Mouse (Mus musculus) forebrain, embryonic 10.5 days (tissue): ENCODE measurements at regions not wholly inside any gene's neighbourhood (a gene's known extent, or its start where the extent isn't known, plus 50 kb on each side); places are given as distances from the start of the nearest gene placed in this dataset.

ENCODE experiments used
- DNase-seq: peaks from one replicate; pipeline ENCODE4 v3.0.0-alpha.2; 2017; ENCODE audit warnings: low spot score; ENCODE audit errors: extremely low spot score
- H3K27ac ChIP-seq: fragments of 300-500 bp; sonication (generic); 2 replicates; pipeline ENCODE4 v1.5.1; 2016; ENCODE audit warnings: mild to moderate bottlenecking
- H3K27me3 ChIP-seq: fragments of 300-500 bp; sonication (generic); 2 replicates; pipeline ENCODE4 v1.6.1; 2016; ENCODE audit warnings: mild to moderate bottlenecking; ENCODE audit not compliant: poor library complexity, severe bottlenecking
- H3K36me3 ChIP-seq: fragments of 300-500 bp; sonication (generic); replicated peaks from 2 replicates; pipeline ENCODE4 v1.6.1; 2016; ENCODE audit warnings: mild to moderate bottlenecking, moderate library complexity
- H3K4me1 ChIP-seq: fragments of 300-500 bp; sonication (generic); 2 replicates; pipeline ENCODE4 v1.6.1; 2016
- H3K4me3 ChIP-seq: fragments of 300-500 bp; sonication (generic); 2 replicates; pipeline ENCODE4 v1.5.1; 2016; ENCODE audit warnings: mild to moderate bottlenecking, moderate library complexity
- H3K9me3 ChIP-seq: fragments of 300-500 bp; sonication (generic); 2 replicates; pipeline ENCODE4 v1.6.1; 2016; ENCODE audit warnings: mild to moderate bottlenecking, moderate library complexity
- WGBS: fragments of 180-500 bp; shearing (Covaris S2); methylation state at CpG from one replicate; pipeline ENCODE4 v1.1.7; 2016; 5-methylcytosine and 5-hydroxymethylcytosine counted together

DNA sequence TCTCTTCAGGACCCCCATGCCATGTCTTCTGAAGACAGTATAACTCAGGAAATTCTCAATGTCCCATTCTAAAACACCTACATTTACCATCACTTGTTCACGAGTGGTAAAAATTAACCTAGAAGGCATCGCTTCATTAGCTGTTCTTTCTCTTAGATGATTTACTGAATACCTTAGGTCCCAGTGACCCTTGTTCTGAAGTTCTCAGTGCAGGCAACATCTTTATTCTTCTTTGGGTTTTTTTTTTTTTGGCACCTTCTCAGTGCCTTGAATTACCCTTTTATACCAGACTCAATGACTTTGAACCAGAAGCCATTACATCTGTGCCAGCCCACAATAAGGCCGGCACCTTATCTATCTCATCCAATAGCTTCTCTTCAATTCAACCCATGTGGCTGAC lies 167.1 kb upstream of the Usp24 start:
- no peaks in the 10 kb centered on the region for H3K27me3 ChIP-seq
- H3K9me3 ChIP-seq = no peaks in the 10 kb centered on the region
- no peak for DNase-seq
- no peaks in the 10 kb centered on the region for H3K36me3 ChIP-seq
- no peak overlapping the region for H3K27ac ChIP-seq
- 92% methylated on average over 3 of the region's 3 CpGs for WGBS
- peaks cover 12% of the 10 kb centered on the region for H3K4me1 ChIP-seq
- no peak overlapping the region for H3K4me3 ChIP-seq

DNA sequence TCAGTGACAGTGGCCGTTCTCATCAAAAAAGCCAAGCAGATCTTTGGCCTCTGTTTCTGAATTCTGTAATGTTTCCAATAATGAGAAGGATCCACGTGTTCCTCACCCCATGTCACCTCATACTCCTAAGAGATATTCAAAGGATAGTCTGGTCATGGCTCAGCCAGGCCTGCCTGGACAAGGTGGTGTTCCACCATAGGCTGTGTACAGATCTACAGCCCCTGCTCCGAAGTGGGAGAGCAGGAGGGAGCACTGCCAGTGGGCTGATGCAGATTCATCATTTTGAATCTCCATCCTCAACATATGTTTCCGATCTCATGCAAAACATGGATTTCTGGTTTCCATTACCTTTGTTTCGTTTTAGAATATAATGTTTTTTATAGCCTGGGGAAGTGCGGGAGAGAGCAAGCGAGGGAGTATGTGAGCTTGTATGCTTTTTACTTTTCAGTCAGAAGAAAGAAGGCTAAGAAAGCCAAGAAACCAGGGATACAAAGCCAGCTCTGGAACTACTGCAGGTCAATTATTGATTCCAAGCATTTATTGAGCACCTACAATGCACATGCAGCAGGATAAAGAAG lies 166.5 kb upstream of the Usp24 start:
- Histone ChIP-seq H3K9me3 (no peaks in the 10 kb centered on the region), H3K36me3 (no peaks in the 10 kb centered on the region), H3K27ac (no peak overlapping the region), H3K27me3 (no peaks in the 10 kb centered on the region), H3K4me3 (no peak overlapping the region), H3K4me1 (peaks cover 12% of the 10 kb centered on the region)
- WGBS = 85% methylated on average over 7 of the region's 7 CpGs
- DNase-seq = no peak

DNA sequence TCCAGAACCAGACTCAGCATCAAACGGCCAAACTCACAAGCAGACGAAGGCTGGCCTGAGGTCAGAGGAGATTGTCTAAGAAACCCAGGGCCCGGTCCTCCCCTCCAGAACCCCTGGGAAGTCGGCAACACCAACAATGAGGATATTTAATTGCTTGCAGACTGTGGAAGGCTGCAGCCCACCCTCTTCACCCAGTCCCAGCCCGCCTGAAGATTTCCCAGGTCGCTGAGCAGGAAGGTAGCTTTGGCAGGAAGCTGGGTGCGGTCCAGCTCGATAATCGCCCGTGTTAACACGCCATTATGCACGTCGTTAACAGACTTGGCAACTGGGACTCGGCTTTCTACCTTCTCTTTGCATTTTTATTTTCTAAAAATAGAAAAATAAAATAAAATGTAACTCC lies 165.2 kb upstream of the Usp24 start:
- H3K4me3 ChIP-seq = no peak overlapping the region
- WGBS = 79% methylated on average over 14 of the region's 14 CpGs
- H3K27me3 ChIP-seq = no peaks in the 10 kb centered on the region
- H3K36me3 ChIP-seq = no peaks in the 10 kb centered on the region
- H3K27ac ChIP-seq = no peak overlapping the region
- H3K4me1 ChIP-seq = peaks cover 12% of the 10 kb centered on the region
- no peaks in the 10 kb centered on the region for H3K9me3 ChIP-seq
- no peak for DNase-seq

DNA sequence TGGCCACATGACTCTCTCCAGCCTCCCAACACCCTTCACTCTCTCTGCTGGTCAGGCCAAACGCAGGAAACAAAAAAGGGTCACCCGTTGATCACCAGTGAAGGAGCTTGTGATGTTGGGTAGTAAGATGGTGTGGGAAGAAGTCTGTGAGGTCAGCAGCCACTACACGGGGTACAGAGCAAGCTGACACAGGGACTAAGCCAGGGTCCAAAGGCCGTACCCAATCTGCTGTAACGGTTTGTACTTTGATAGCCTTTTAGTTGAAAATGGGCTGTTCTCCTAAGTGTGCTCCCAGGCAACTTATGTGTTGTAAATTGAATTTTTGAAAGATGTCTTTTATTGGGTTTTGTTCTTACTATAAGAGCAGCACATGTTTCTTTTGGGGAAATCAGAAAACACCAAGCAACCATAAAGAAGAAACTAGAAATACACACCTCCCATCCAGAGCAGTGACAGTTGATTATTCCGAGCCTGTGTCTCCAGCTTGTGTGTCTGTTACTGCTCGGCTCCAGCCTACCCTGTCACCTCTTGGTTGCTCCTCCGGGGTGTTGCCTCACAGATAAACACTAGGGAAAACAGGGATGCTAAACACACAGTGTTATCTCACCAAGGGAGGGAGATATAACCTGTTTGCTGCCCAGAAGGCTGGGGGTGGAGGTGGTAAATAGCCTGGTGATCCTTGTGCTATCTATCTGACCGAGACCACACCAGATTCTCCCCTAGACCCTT lies 158.4 kb upstream of the Usp24 start:
- H3K27me3 ChIP-seq = no peaks in the 10 kb centered on the region
- no peaks in the 10 kb centered on the region for H3K9me3 ChIP-seq
- H3K4me3 ChIP-seq = no peak overlapping the region
- H3K4me1 ChIP-seq = no peaks in the 10 kb centered on the region
- WGBS = 87% methylated on average over 9 of the region's 9 CpGs
- H3K27ac ChIP-seq = no peak overlapping the region
- H3K36me3 ChIP-seq = no peaks in the 10 kb centered on the region
- DNase-seq = no peak

DNA sequence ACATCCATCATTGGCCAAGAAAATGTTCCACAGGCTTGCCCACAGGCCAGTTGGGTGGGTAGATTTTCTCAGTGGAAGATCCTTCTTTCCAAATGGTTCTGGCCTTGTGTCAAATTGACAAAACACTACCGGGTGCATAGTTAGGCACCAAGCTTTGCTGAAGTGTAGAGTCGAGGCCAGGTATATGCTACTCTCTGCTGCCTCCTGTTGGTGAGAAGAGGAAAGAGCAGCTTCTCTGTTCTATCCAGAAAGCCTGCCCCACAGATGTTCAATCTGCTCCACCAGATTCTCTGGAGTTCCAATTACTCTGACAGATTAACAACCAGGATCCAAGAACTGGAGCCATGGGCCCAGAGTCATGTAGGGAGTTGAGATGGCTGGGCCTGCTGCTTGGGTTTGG lies 154.4 kb upstream of the Usp24 start:
- Histone ChIP-seq H3K4me3 (no peak overlapping the region), H3K27me3 (no peaks in the 10 kb centered on the region), H3K36me3 (no peaks in the 10 kb centered on the region), H3K9me3 (no peaks in the 10 kb centered on the region), H3K27ac (no peak overlapping the region), H3K4me1 (no peaks in the 10 kb centered on the region)
- DNase-seq = no peak
- 56% methylated on average over 2 of the region's 2 CpGs for WGBS

DNA sequence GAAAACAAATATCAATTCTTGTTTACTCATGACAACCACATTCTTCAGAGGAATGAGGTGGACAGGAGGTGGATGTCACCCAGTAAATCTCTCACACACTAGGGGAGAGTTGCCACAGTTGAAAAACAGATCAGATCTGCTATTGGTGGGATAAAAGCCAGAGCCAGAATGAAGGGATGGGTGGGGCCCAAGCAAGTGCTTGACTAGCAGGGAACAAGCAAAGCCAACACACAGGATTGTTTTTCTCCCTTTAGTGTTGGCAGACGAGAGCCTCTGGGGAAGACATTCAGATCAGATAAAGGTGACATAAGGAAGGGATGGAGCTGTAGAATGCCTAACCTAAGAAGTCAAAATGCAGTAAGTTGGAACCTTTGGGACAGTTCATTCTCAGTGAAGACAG lies 153.5 kb upstream of the Usp24 start:
- DNase-seq = no peak
- Histone ChIP-seq H3K36me3 (no peaks in the 10 kb centered on the region), H3K4me3 (no peak overlapping the region), H3K4me1 (no peaks in the 10 kb centered on the region), H3K27me3 (no peaks in the 10 kb centered on the region), H3K9me3 (no peaks in the 10 kb centered on the region), H3K27ac (no peak overlapping the region)
- 82% methylated on average over 1 of the region's 1 CpGs for WGBS

DNA sequence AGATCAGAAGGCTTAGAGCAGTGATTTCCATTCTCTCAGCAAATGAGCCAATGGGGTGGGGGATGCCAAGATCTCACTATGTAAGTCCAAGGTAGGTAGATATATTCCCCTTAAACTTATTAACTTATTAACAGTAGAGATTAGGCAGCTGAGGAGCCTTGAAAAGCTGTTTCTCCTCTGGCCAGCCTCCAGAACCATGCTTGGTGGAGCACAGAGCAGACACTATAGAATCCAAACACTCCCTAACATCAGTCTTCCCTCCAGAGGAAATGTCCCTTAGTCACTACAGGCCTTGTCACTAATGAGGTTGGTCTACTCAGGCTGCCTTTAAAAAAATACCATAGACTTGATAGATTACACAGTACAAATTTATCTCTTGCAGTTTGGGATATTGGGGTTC lies 152.8 kb upstream of the Usp24 start:
- Histone ChIP-seq H3K36me3 (no peaks in the 10 kb centered on the region), H3K27me3 (no peaks in the 10 kb centered on the region), H3K27ac (no peak overlapping the region), H3K9me3 (no peaks in the 10 kb centered on the region), H3K4me1 (no peaks in the 10 kb centered on the region), H3K4me3 (no peak overlapping the region)
- no peak for DNase-seq

DNA sequence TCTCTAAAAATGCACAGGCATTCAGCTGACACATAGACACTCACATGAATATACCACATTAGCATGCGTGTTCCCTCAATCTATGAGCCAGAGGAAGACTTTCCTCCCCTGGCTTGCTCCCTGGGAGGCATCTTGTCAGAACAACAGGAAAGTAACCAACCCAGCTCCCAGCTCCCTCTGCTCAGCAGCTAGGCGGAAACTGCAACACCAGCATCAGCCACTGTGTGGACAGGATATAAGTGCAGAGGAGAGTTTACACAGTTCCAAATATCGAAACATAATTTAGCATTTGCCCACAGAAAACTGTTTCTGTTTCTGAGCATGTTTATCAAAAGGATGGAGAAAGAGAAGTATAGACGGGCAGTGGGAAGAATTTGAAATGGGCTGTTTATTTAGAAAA lies 148.3 kb upstream of the Usp24 start:
- DNase-seq = no peak
- Histone ChIP-seq H3K4me3 (no peak overlapping the region), H3K27ac (no peak overlapping the region), H3K9me3 (no peaks in the 10 kb centered on the region), H3K4me1 (no peaks in the 10 kb centered on the region), H3K27me3 (no peaks in the 10 kb centered on the region), H3K36me3 (no peaks in the 10 kb centered on the region)
- WGBS = 87% methylated on average over 4 of the region's 4 CpGs

DNA sequence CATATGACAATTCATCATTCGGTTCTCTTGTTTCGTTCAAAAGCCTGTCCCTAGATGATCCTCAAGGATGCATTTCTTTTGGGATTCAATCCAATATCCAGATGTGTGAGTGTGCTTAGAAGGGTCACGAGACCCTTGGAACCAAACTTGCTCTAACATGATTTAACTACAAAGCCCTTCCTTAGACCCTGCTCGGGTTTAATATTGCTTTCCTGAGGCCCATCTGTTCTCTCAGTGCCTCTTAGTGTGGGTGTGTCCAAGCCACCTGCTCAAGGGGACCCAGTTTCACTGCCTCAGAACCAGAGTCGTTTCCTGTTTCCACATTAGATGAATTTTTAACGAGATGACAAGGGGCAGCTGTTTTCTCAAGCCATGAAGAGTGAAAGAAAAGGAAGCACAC lies 147.3 kb upstream of the Usp24 start:
- Histone ChIP-seq H3K4me3 (no peak overlapping the region), H3K9me3 (no peaks in the 10 kb centered on the region), H3K27ac (no peak overlapping the region), H3K4me1 (no peaks in the 10 kb centered on the region), H3K27me3 (no peaks in the 10 kb centered on the region), H3K36me3 (no peaks in the 10 kb centered on the region)
- no peak for DNase-seq
- WGBS = 80% methylated on average over 6 of the region's 6 CpGs

DNA sequence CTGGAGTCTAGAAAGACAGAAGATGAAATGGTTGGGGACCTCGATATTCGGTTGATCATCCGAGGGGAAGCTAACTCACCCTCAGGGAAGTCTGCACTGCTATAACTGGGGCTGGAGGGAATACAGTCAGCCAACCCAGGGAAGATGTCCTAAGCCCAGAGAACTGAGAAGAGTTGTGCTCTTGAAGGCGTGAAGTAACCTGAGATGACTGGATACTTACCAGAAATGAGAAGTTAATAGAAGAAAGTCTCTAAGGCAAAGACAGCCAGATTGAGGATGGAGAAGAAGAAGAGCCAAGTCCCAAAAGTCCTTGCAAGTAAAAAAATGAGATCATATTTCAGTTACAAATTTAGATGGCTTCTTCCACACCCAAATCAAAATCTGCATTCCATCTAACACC lies 146.5 kb upstream of the Usp24 start:
- Histone ChIP-seq H3K4me1 (no peaks in the 10 kb centered on the region), H3K27me3 (no peaks in the 10 kb centered on the region), H3K36me3 (no peaks in the 10 kb centered on the region), H3K9me3 (no peaks in the 10 kb centered on the region), H3K27ac (no peak overlapping the region), H3K4me3 (no peak overlapping the region)
- no peak for DNase-seq
- WGBS = 95% methylated on average over 4 of the region's 4 CpGs

DNA sequence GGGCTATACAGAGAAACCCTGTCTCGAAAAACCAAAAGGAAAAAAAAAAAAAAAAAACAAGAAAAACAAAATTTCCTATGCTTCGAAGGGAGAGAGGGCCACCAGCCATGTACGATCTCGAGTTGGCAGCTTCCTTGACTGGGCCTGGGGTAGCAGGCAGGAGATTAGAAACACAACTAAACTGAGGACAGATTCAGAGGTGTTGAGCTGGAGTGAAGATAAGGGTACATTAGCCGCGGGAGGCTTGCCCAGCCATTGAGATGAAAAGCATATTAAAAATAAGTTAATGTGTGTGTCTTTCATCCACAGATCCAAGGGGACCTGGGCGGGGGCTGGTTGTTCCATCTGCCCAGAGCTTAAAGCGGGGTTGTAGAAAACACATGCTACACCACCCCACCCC lies 145.3 kb upstream of the Usp24 start:
- Histone ChIP-seq H3K9me3 (no peaks in the 10 kb centered on the region), H3K36me3 (no peaks in the 10 kb centered on the region), H3K27me3 (no peaks in the 10 kb centered on the region), H3K4me3 (no peak overlapping the region), H3K4me1 (no peaks in the 10 kb centered on the region), H3K27ac (no peak overlapping the region)
- WGBS = 92% methylated on average over 8 of the region's 8 CpGs
- DNase-seq = no peak

DNA sequence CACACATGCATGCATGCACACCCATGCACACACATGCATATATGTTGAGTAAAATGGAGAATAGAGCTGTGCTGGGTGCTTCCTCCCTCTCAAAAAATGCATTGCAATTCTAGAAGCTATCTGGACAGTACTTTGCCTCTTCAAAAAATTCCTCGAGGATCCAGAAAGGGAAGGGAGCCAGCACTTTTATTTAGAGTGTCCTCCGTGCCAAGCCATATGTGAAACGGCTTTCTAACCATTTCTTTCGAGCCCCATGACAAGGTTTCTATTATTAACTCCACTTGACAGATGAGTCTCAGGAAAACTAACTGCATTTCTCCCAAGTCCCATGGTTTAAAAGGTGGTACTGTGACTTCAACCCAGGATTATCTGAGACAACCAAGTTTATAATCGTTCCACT lies 140.7 kb upstream of the Usp24 start:
- Histone ChIP-seq H3K27me3 (no peaks in the 10 kb centered on the region), H3K27ac (no peak overlapping the region), H3K9me3 (no peaks in the 10 kb centered on the region), H3K4me3 (no peak overlapping the region), H3K4me1 (no peaks in the 10 kb centered on the region), H3K36me3 (no peaks in the 10 kb centered on the region)
- DNase-seq = no peak
- WGBS = 93% methylated on average over 5 of the region's 5 CpGs

DNA sequence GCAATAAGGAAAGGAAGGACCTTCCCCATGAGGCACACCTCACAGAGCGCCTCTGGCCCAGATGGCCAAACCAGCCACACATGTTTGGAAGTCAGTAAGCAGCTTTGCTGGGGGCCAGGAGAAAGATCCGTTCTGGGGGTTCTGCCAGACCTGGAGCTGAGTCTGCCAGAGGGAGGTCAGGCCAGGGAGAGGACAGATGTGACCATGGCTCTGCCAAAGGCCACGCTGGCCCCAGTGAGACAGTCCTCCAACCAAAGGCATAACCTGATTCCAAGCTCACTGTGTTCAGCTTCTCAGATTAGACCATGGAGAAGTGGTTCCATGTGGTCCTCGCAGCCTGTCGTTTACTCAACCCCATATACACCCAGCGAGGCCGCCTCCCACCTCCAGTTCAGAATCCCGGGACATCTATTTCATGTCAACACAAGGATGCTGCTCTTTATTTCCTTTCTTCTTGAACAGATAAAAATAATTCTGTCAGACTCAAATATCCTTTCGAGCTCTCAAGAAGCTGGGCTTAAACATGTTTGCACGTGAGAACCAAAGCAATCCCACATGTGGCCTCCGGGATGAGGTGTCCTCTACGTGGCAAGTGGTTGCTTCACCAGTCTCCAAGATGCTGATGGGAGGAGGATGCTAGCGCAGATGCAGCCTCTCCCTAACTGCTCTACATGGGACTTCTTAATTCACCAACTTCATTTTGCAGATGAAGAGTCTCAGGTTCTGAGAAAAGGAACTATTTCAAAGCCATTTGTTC lies 130.1 kb upstream of the Usp24 start:
- H3K27ac ChIP-seq = no peak overlapping the region
- no peaks in the 10 kb centered on the region for H3K27me3 ChIP-seq
- no peaks in the 10 kb centered on the region for H3K4me1 ChIP-seq
- 89% methylated on average over 13 of the region's 13 CpGs for WGBS
- H3K4me3 ChIP-seq = no peak overlapping the region
- H3K9me3 ChIP-seq = peaks cover 6% of the 10 kb centered on the region; the same call in 1 of the 2 replicates
- no peaks in the 10 kb centered on the region for H3K36me3 ChIP-seq
- DNase-seq = no peak
